Mouse (Mus musculus) myocyte (in vitro differentiated cells): ENCODE results near the gene Fcamr.

Experiments
- CEBPB ChIP-seq: IDR thresholded peaks from 2 replicates; pipeline ENCODE4 v1.6.1; 2011; ENCODE audit warnings: mild to moderate bottlenecking, moderate library complexity; ENCODE audit not compliant: poor library complexity, insufficient read depth, severe bottlenecking
- E2F4 ChIP-seq: IDR thresholded peaks from one replicate; pipeline ENCODE4 v1.6.1; 2011; ENCODE audit warnings: mild to moderate bottlenecking, control low read depth, moderate library complexity; ENCODE audit not compliant: insufficient read depth
- MAX ChIP-seq: IDR thresholded peaks from one replicate; pipeline ENCODE4 v1.6.1; 2011; ENCODE audit warnings: low read depth, mild to moderate bottlenecking, control low read depth
- MYOG ChIP-seq, 3 experiments: IDR thresholded peaks; one replicate each; pipeline ENCODE4 v1.6.1; 2011; ENCODE audit warnings: control low read depth in 2 of 3, low read depth in 2 of 3, mild to moderate bottlenecking in 2 of 3; ENCODE audit not compliant: insufficient read length in 2 of 3, control insufficient read depth in 1 of 3, insufficient read depth in 1 of 3
- POLR2A ChIP-seq: IDR thresholded peaks from one replicate; pipeline ENCODE4 v1.6.1; 2011; ENCODE audit warnings: low read depth, mild to moderate bottlenecking, control low read depth, moderate library complexity; ENCODE audit not compliant: insufficient read length
- POLR2AphosphoS2 ChIP-seq: IDR thresholded peaks from one replicate; pipeline ENCODE4 v1.6.1; 2011; ENCODE audit warnings: low read depth, control low read depth; ENCODE audit not compliant: insufficient read length
- TCF12 ChIP-seq: IDR thresholded peaks from one replicate; pipeline ENCODE4 v1.6.1; 2011; ENCODE audit warnings: mild to moderate bottlenecking, control low read depth; ENCODE audit not compliant: poor library complexity, insufficient read depth, severe bottlenecking
- TCF3 ChIP-seq: IDR thresholded peaks from one replicate; pipeline ENCODE4 v1.6.1; 2011; ENCODE audit warnings: low read depth, control low read depth; ENCODE audit not compliant: insufficient read length
- USF1 ChIP-seq: IDR thresholded peaks from one replicate; pipeline ENCODE4 v1.6.1; 2011; ENCODE audit warnings: low read depth, mild to moderate bottlenecking, control low read depth, moderate library complexity

DNA sequence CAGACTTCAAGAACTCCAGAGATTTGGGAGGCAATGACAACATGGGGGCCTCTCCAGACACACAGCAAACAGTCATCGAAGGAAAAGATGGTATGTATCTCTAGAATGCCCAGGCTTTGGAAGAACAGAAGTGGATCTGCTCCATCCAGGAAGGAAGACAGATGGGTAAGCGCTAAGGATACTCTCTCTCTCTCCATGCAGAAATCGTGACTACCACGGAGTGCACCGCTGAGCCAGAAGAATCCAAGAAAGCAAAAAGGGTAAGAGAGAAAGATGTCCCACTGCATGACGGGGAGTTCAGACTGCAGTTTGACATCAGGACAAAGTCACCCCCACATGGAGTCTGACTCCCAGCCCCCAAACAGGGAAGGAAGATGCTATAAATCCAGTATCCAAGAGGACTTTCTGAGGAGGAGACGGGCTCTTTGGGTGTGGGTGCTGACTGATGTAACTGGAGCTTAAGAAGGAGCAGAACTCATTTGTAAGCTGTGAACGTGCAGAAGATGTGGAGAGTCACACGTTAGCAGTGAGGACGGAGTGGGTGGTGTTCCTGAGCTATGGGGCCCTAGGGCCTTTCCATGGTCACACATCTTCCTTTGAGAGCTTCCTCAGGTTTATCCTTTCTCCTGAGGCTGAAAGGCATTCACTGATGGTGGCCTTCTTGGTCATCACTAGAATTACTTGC, 49.0 kb downstream of the Fcamr start:
- no peak for TF ChIP-seq MAX
- TF ChIP-seq POLR2A = no peak
- TF ChIP-seq TCF3 = no peak
- TF ChIP-seq USF1 = no peak
- TF ChIP-seq MYOG (IDR thresholded peaks at IDR 0.05; ENCODE audit: control insufficient read depth in 1 of 3, insufficient read depth in 1 of 3, insufficient read length in 2 of 3, low read depth in 2 of 3) = no peak
- no peak for TF ChIP-seq POLR2AphosphoS2
- no peak for TF ChIP-seq E2F4
- TF ChIP-seq TCF12 = no peak
- TF ChIP-seq CEBPB = no peak
